Mouse (Mus musculus): ENCODE measurements around the gene Olfr1417.

Olfr1417 gene

GRCm38 (mm10) chr19:11810856-11811255 lies 28.2 kb downstream of the Olfr1417 start:
- DNase-seq (ENCODE audit: extremely low read depth, low read depth): no peak

- no peak for DNase-seq (ENCODE audit: extremely low read depth, low read depth)
Measured at GRCm38 (mm10) chr19:11810003-11810758, 28.8 kb downstream of the Olfr1417 start.

GRCm38 (mm10) chr19:11808452-11808851 lies 30.6 kb downstream of the Olfr1417 start:
- peak; percentile 63 for DNase-seq (ENCODE audit: extremely low read depth, low read depth)

GRCm38 (mm10) chr19:11807822-11808221 lies 31.2 kb downstream of the Olfr1417 start:
- DNase-seq (ENCODE audit: extremely low read depth, low read depth): no peak

GRCm38 (mm10) chr19:11807251-11807650 lies 31.8 kb downstream of the Olfr1417 start:
- DNase-seq (ENCODE audit: extremely low read depth, low read depth): peak; percentile 96

GRCm38 (mm10) chr19:11804423-11804822 lies 34.6 kb downstream of the Olfr1417 start:
- DNase-seq (ENCODE audit: extremely low read depth, low read depth): no peak

GRCm38 (mm10) chr19:11800531-11801315 lies 38.3 kb downstream of the Olfr1417 start:
- no peak for DNase-seq (ENCODE audit: extremely low read depth, low read depth)

- DNase-seq (ENCODE audit: extremely low read depth, low read depth): no peak
Measured at GRCm38 (mm10) chr19:11794447-11794846, 44.6 kb downstream of the Olfr1417 start.

- no peak for DNase-seq (ENCODE audit: extremely low read depth, low read depth)
Measured at GRCm38 (mm10) chr19:11793741-11794359, 45.2 kb downstream of the Olfr1417 start.

- no peak for DNase-seq (ENCODE audit: extremely low read depth, low read depth)
Measured at GRCm38 (mm10) chr19:11791825-11792224, 47.2 kb downstream of the Olfr1417 start.

- no peak for DNase-seq (ENCODE audit: extremely low read depth, low read depth)
Measured at GRCm38 (mm10) chr19:11788876-11789275, 50.1 kb downstream of the Olfr1417 start.

- DNase-seq (ENCODE audit: extremely low read depth, low read depth): no peak
Measured at GRCm38 (mm10) chr19:11787826-11788225, 51.2 kb downstream of the Olfr1417 start.

GRCm38 (mm10) chr19:11785409-11786154 lies 53.4 kb downstream of the Olfr1417 start:
- no peak for DNase-seq (ENCODE audit: extremely low read depth, low read depth)

GRCm38 (mm10) chr19:11777191-11777865 lies 61.7 kb downstream of the Olfr1417 start:
- DNase-seq (ENCODE audit: extremely low read depth, low read depth): peak; percentile 25
